Mouse (Mus musculus) T-helper 2 cell (primary cell): ENCODE results near the gene Vmn1r1.
"Not testable (repeated sequence)": the region's sequence is repeated elsewhere in the genome, so short reads cannot be mapped to it uniquely, and the experiment has no call there.

Experiments used
- in situ Hi-C: fragments of 300-600 bp; cut with MboI, MseI; formaldehyde crosslinking; loops from one replicate; pipeline ENCODE4 v1.15.1; 2025; ENCODE audit warnings: high pct_unique_total_duplicates

Vmn1r1 gene

GRCm38 (mm10) chr1:182164386-182164785, at the start of gene Vmn1r1:
Gene Vmn1r1, minus strand, starts transcription at chr1:182164486.
- in situ Hi-C loops: no loop called here

DNA sequence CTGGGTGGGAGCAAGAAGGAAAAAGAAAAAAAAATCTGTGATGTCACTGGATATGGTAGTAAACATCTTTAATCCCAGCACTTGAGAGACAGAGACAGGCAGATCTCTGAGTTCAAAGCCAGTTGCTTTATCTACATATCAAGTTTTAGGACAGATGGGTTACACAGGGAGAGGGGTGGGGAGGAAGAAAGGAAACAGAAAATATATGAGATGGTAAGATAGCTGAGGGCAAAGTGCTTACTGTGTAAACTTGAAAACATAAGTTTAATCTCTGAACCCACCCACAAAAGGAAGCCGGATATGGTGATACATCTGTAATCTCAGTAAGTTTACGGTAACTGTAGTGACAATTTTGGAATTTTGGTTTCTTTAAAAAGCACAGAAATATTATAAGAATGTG, 46.0 kb upstream of the Vmn1r1 start:
- in situ Hi-C loops: no loop called here

GRCm38 (mm10) chr1:182192581-182192980, 28.3 kb upstream of the Vmn1r1 start:
- in situ Hi-C loops: no loop called here

DNA sequence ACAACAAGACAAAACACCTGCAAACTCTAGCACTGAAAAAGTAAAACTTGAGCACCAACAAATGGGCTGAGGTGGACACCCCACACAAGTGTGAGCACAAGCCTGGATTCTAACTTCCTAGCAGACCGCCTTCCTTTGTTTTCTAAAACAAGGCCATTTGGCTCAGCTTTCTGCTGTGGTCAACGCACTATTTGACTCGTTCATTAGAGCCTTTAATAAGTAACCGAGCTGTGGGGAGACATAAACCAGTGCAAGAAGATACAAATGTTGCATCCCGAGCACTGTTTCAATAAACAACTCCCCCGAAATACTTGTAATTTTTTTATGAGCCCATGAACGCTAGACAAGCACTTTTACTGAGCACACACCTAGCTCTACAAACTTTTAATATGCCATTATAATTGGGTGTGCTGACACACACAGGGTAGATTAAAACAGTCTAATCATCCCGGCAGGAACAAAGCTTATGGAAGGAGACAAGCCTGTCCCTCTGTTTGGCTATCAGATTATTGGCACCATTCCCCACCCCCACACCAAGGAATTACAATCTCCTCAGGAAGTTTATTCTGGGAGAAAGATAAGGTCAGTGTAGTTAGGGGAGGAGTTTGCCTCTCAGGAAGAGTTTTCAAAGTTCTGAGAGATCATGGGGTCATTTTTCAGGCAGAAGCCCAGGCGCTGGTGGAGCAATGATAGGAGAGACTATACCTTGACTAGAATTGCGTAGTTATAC, 27.7 kb upstream of the Vmn1r1 start:
- in situ Hi-C loops: no loop called here

- in situ Hi-C loops: no loop called here
Observed at GRCm38 (mm10) chr1:182191181-182191580, 26.9 kb upstream of the Vmn1r1 start.

GRCm38 (mm10) chr1:182189669-182190440, 25.6 kb upstream of the Vmn1r1 start:
- in situ Hi-C loops: no loop called here

DNA sequence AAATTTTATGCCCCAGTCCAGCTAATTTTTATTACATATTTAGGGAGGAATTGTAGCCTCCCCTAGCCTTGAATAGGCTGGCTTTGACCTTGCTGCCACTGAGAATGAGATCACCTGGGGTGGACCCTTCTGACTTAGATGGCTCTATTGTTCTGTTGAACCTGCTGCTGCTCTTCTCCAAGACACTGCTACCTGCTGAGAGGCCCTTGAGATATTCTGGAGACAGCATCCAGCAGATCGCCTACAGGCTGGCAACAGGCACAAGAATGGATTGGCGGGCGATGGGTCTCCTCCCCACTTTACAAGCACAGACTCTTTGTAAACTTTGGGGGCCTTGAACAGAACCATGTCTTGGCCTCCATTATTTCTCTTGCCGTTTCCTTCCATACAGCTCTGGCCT, 18.2 kb upstream of the Vmn1r1 start:
- in situ Hi-C loops: not testable (repeated sequence)

DNA sequence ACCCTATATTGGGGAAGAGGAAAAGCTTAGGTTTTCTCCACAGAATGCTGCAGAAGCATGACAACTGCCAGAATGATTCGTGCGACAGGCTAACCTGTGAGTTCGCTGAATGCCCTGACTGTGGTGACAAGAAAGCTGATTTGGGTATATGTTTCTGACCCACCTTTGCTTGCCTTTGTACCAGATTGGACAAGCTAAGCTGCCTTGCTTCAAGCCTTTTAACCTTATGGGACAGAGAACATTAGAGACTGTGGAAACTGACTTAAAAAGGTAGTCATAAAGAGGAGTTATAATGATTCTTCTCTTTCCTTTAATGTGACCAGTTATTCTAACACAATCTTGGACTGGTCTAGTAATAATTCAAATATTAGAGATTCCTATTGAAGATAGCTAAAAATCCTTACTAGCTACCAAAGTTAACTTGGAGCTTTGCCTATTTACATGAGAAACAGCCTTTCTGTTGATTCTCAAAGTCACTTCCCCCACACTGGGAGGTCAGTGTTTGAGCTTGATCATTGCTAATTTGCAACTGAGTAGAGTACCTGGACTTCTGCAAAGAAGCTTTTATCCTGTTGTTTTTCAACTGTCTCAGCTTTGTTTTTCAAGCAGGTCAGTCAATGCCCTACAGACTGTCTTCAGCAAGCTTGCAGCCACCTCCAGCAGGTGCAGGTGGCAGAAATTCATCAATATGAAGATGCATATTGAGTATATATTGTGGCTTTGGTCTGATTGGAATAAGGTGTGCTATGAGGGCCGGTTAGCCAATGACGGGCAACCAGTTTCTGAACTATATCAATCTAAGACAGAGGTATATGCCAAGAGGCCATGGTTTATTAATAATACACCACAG, 17.4 kb upstream of the Vmn1r1 start:
- in situ Hi-C loops: no loop called here

- in situ Hi-C loops: not testable (repeated sequence)
Observed at GRCm38 (mm10) chr1:182176985-182177384, 12.7 kb upstream of the Vmn1r1 start.

GRCm38 (mm10) chr1:182170206-182170605, 5.9 kb upstream of the Vmn1r1 start:
- in situ Hi-C loops: not testable (repeated sequence)

DNA sequence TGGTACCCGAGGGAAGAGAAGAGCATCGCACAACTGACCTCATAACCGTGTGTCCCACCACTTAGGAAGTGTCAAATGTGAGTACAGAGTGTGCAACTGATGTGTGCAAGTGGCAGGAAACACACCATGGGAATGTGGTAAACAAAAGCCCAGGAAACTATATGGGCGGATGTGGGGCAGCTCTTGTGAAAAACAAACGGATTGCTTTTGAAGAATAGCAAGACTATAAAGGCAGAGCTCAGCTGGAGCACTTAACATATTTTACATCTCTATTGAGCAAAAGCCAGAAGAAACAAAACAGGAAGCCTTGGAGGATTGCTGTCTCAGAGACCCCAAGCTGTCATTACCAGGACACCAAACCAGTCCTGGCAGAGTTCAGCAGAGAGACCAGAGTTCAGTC, 1.3 kb downstream of the Vmn1r1 start:
- in situ Hi-C loops: no loop called here

GRCm38 (mm10) chr1:182159575-182159974, 4.7 kb downstream of the Vmn1r1 start:
- in situ Hi-C loops: loop anchor here (10.0 kb wide), 1 partner anchor 145 kb away; no protein-coding TSS in a partner anchor

DNA sequence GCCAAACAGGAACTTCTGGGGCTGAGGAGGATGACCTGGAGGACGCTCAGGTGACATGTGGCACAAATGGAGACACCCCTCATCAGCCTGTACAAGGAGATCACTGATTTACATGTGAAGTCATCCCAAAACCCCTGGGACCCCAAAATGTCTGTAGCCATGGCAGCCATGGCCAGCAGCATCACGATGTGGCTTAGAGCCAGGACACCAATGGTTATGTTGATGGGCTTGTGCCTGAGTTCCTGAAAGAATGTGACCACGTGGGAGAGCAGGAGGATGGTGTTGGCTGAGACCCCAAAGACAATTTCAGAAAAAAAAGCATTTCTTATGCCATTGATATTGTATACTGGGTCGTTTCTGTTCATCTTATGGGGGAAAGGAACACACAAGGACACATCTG, 6.6 kb downstream of the Vmn1r1 start:
- in situ Hi-C loops: loop anchor here (10.0 kb wide), 1 partner anchor 147 kb away; no protein-coding TSS in a partner anchor

GRCm38 (mm10) chr1:182149966-182150365, 14.3 kb downstream of the Vmn1r1 start:
- in situ Hi-C loops: loop anchor here (10.0 kb wide), 2 partner anchors 155 to 395 kb away; no protein-coding TSS in a partner anchor

GRCm38 (mm10) chr1:182148864-182149514, 15.3 kb downstream of the Vmn1r1 start:
- in situ Hi-C loops: loop anchor here (10.0 kb wide), 1 partner anchor 396 kb away; no protein-coding TSS in a partner anchor

DNA sequence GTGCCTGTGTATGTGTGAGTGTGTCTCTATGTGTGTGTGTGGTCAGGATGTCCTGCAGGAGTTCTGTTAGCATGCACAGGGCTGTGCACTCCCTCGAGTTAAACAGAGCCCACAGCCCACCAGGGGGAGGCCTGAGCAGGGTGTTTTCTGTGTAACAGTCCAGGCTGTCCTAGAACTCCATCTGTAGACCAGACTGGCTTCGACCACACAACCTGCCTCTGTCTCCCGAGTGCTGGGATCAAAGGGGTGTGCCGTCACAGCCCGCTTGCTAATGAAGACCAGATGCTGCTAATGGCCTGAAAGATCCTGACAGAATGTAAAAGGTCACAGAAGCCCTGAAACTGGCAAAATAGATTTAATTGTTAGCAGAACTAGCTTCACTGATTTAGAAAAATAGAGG, 18.7 kb downstream of the Vmn1r1 start:
- in situ Hi-C loops: loop anchor here (10.0 kb wide), 1 partner anchor 399 kb away; no protein-coding TSS in a partner anchor

- in situ Hi-C loops: loop anchor here (10.0 kb wide), 1 partner anchor 402 kb away; no protein-coding TSS in a partner anchor
Observed at GRCm38 (mm10) chr1:182143288-182143687, 21.0 kb downstream of the Vmn1r1 start.

- in situ Hi-C loops: loop anchor here (10.0 kb wide), 1 partner anchor 402 kb away; no protein-coding TSS in a partner anchor
Observed at GRCm38 (mm10) chr1:182142725-182143124, 21.6 kb downstream of the Vmn1r1 start.

DNA sequence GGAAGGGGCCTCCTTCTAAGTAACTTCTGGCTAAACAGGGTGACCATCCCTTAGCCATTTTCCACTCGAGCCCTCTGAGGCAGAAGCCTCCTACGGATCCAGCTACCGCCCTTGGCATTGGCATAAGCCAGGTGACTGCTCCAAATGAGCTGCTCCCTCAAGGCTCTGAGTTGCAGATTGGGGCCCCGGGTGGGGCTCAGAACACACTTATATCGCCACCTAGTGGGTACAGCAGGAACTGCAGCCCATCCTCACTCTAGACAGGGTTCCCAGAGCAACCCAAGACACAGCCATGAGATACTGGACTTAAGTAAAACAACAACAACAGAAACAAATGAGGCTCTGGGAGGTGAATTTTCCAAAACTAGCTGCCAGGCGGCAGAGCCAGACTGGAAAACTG, 23.9 kb downstream of the Vmn1r1 start:
- in situ Hi-C loops: loop anchor here (10.0 kb wide), 1 partner anchor 404 kb away; no protein-coding TSS in a partner anchor

DNA sequence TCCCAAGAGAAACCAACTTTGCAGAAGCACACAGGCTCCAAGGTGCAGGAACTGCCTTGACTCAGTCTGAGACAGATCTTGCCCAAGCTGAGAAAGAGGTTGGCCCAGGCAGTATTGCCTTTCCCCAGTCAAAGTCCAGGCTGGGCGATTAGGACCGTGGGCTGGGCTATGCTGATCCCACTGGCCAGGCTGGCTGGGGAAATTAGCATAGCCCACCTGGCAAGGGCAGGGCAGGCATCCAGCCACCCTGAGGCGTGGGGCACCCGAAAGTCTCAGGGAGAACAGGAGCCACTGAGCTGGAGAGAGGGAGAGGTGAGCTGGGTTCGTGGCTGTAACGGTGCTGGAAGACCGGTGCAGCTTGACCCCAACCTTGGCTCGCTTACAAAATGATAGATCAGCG, 24.3 kb downstream of the Vmn1r1 start:
- in situ Hi-C loops: loop anchor here (10.0 kb wide), 1 partner anchor 405 kb away; no protein-coding TSS in a partner anchor

GRCm38 (mm10) chr1:182138172-182138571, 26.1 kb downstream of the Vmn1r1 start:
- in situ Hi-C loops: no loop called here
